Mouse (Mus musculus): ENCODE results near the gene Spon1. TPM values are rescaled to one million over a fixed set of nuclear protein-coding genes. Genes with fewer than 3 reads are reported as not detected.

Gene Spon1
- total and polyA plus RNA-seq, 3 experiments, result 8.3 to 11.8 (median 11.5) TPM

GRCm38 (mm10) chr7:114062451-114062850, 296.7 kb downstream of the Spon1 start:
- H3K9ac ChIP-seq (ENCODE audit: low read depth, low read length), result no peak overlapping the region
- DNase-seq, result peak in 1 of 2 experiments; percentile 40
- TF ChIP-seq POLR2A (IDR thresholded peaks at IDR 0.05; ENCODE audit: insufficient read depth, low read depth, low read length), result no peak
- TF ChIP-seq EP300 (IDR thresholded peaks at IDR 0.05; ENCODE audit: insufficient read depth, low read depth, low read length), result no peak
- no peak for TF ChIP-seq CTCF (IDR thresholded peaks at IDR 0.05)
- no peaks in the 10 kb centered on the region for H3K36me3 ChIP-seq (ENCODE audit: control insufficient read depth, insufficient read depth, low read length)
- intact Hi-C loops (cut with DNase I), result no loop called here
- WGBS, result 29% methylated on average over 1 of the region's 1 CpGs
- H3K79me2 ChIP-seq (replicated peaks; ENCODE audit: control insufficient read depth, insufficient read depth, low read length), result no peaks in the 10 kb centered on the region
- H3K27me3 ChIP-seq (ENCODE audit: control insufficient read depth, insufficient read depth, low read length), result no peaks in the 10 kb centered on the region
- H3K4me3 ChIP-seq, result no peak overlapping the region
- no peak overlapping the region for H3K27ac ChIP-seq
- H3K4me1 ChIP-seq (ENCODE audit: control insufficient read depth, insufficient read depth, low read length), result peaks cover 15% of the 10 kb centered on the region

GRCm38 (mm10) chr7:114063534-114063933, 297.7 kb downstream of the Spon1 start:
- Histone ChIP-seq H3K27me3 (ENCODE audit: control insufficient read depth, insufficient read depth, low read length) (no peaks in the 10 kb centered on the region), H3K4me1 (ENCODE audit: control insufficient read depth, insufficient read depth, low read length) (peaks cover 15% of the 10 kb centered on the region), H3K36me3 (ENCODE audit: control insufficient read depth, insufficient read depth, low read length) (no peaks in the 10 kb centered on the region), H3K27ac (peak overlapping the region; percentile 32; the same call in 1 of the 2 replicates), H3K9ac (ENCODE audit: low read depth, low read length) (no peak overlapping the region), H3K4me3 (no peak overlapping the region), H3K79me2 (replicated peaks; ENCODE audit: control insufficient read depth, insufficient read depth, low read length) (no peaks in the 10 kb centered on the region)
- intact Hi-C loops (cut with DNase I), result no loop called here
- TF ChIP-seq EP300 (IDR thresholded peaks at IDR 0.05; ENCODE audit: insufficient read depth, low read depth, low read length), result peak; percentile 96
- no peak for TF ChIP-seq POLR2A (IDR thresholded peaks at IDR 0.05; ENCODE audit: insufficient read depth, low read depth, low read length)
- no peak for TF ChIP-seq CTCF (IDR thresholded peaks at IDR 0.05)
- DNase-seq, result peak in 1 of 2 experiments; percentile 60
- WGBS, result 36% methylated on average over 8 of the region's 8 CpGs

- Histone ChIP-seq H3K9ac (ENCODE audit: low read depth, low read length) (no peak overlapping the region), H3K27ac (peak overlapping the region; percentile 32; the same call in 1 of the 2 replicates), H3K36me3 (ENCODE audit: control insufficient read depth, insufficient read depth, low read length) (no peaks in the 10 kb centered on the region), H3K27me3 (ENCODE audit: control insufficient read depth, insufficient read depth, low read length) (no peaks in the 10 kb centered on the region), H3K79me2 (replicated peaks; ENCODE audit: control insufficient read depth, insufficient read depth, low read length) (no peaks in the 10 kb centered on the region), H3K4me3 (no peak overlapping the region), H3K4me1 (ENCODE audit: control insufficient read depth, insufficient read depth, low read length) (peaks cover 15% of the 10 kb centered on the region)
- intact Hi-C loops (cut with DNase I), result no loop called here
- WGBS, result 51% methylated on average over 6 of the region's 6 CpGs
- no peak for DNase-seq
- TF ChIP-seq EP300 (IDR thresholded peaks at IDR 0.05; ENCODE audit: insufficient read depth, low read depth, low read length), result no peak
- no peak for TF ChIP-seq CTCF (IDR thresholded peaks at IDR 0.05)
- no peak for TF ChIP-seq POLR2A (IDR thresholded peaks at IDR 0.05; ENCODE audit: insufficient read depth, low read depth, low read length)
Measured at GRCm38 (mm10) chr7:114063966-114064365, 298.2 kb downstream of the Spon1 start.

GRCm38 (mm10) chr7:114065407-114066185, 299.8 kb downstream of the Spon1 start:
- H3K27ac ChIP-seq, result no peak overlapping the region; the same call in 1 of the 2 replicates
- H3K27me3 ChIP-seq (ENCODE audit: control insufficient read depth, insufficient read depth, low read length), result no peaks in the 10 kb centered on the region
- 56% methylated on average over 11 of the region's 11 CpGs for WGBS
- H3K9ac ChIP-seq (ENCODE audit: low read depth, low read length), result no peak overlapping the region
- DNase-seq, result no peak
- H3K79me2 ChIP-seq (replicated peaks; ENCODE audit: control insufficient read depth, insufficient read depth, low read length), result 0 out of 2 replicates have a peak, but pooled peaks cover 2% of the 10 kb centered on the region
- no peaks in the 10 kb centered on the region for H3K36me3 ChIP-seq (ENCODE audit: control insufficient read depth, insufficient read depth, low read length)
- H3K4me3 ChIP-seq, result no peak overlapping the region
- intact Hi-C loops (cut with DNase I), result loop anchor here (5.0 kb wide), 1 partner anchor 52 kb away; the partner anchor contains the start of gene Rras2
- no peak for TF ChIP-seq EP300 (IDR thresholded peaks at IDR 0.05; ENCODE audit: insufficient read depth, low read depth, low read length)
- TF ChIP-seq CTCF (IDR thresholded peaks at IDR 0.05), result no peak
- TF ChIP-seq POLR2A (IDR thresholded peaks at IDR 0.05; ENCODE audit: insufficient read depth, low read depth, low read length), result no peak
- H3K4me1 ChIP-seq (ENCODE audit: control insufficient read depth, insufficient read depth, low read length), result peaks cover 15% of the 10 kb centered on the region

- no peaks in the 10 kb centered on the region for H3K36me3 ChIP-seq (ENCODE audit: control insufficient read depth, insufficient read depth, low read length)
- no peaks in the 10 kb centered on the region for H3K27me3 ChIP-seq (ENCODE audit: control insufficient read depth, insufficient read depth, low read length)
- intact Hi-C loops (cut with DNase I), result loop anchor here (1.0 to 5.0 kb wide), 2 partner anchors 51 to 147 kb away; partner anchors contain the start of gene Rras2
- peak overlapping the region; percentile 26; the same call in 1 of the 2 replicates for H3K4me3 ChIP-seq
- 14% methylated on average over 14 of the region's 14 CpGs for WGBS
- H3K4me1 ChIP-seq (ENCODE audit: control insufficient read depth, insufficient read depth, low read length), result peaks cover 16% of the 10 kb centered on the region
- peak; percentile 86 for DNase-seq
- peaks cover 4% of the 10 kb centered on the region; the same call in 1 of the 2 replicates for H3K79me2 ChIP-seq (replicated peaks; ENCODE audit: control insufficient read depth, insufficient read depth, low read length)
- no peak overlapping the region for H3K27ac ChIP-seq
- H3K9ac ChIP-seq (ENCODE audit: low read depth, low read length), result peak overlapping the region; percentile 12; the same call in 1 of the 2 replicates
- no peak for TF ChIP-seq POLR2A (IDR thresholded peaks at IDR 0.05; ENCODE audit: insufficient read depth, low read depth, low read length)
- TF ChIP-seq CTCF (IDR thresholded peaks at IDR 0.05), result no peak; the same call in 1 of the 2 replicates
- peak; percentile 88; the same call in 1 of the 2 replicates for TF ChIP-seq EP300 (IDR thresholded peaks at IDR 0.05; ENCODE audit: insufficient read depth, low read depth, low read length)
Measured at GRCm38 (mm10) chr7:114066529-114067178, 300.9 kb downstream of the Spon1 start.

Measured in heart, adult 2 months (tissue).